Mouse (Mus musculus): ENCODE measurements around the gene Lrrc23.
"Not testable (repeated sequence)": the region's sequence is repeated elsewhere in the genome, so short reads cannot be mapped to it uniquely, and the experiment has no call there.

The Lrrc23 gene

GRCm38 (mm10) chr6:124807986-124808357, 28.4 kb upstream of the Lrrc23 start:
- DNase-seq (ENCODE audit: low read depth, low spot score) = no peak

GRCm38 (mm10) chr6:124807366-124807765, 27.8 kb upstream of the Lrrc23 start:
- DNase-seq (ENCODE audit: low read depth, low spot score) = no peak

- no peak for DNase-seq (ENCODE audit: low read depth, low spot score)
Measured at GRCm38 (mm10) chr6:124806446-124807140, 27.1 kb upstream of the Lrrc23 start.

GRCm38 (mm10) chr6:124805341-124806321, 26.1 kb upstream of the Lrrc23 start:
- peak; percentile 91 for DNase-seq (ENCODE audit: low read depth, low spot score)

- DNase-seq (ENCODE audit: low read depth, low spot score) = no peak
Measured at GRCm38 (mm10) chr6:124804341-124804740, 24.8 kb upstream of the Lrrc23 start.

GRCm38 (mm10) chr6:124803691-124804090, 24.2 kb upstream of the Lrrc23 start:
- DNase-seq (ENCODE audit: low read depth, low spot score) = not testable (repeated sequence)

- DNase-seq (ENCODE audit: low read depth, low spot score) = no peak
Measured at GRCm38 (mm10) chr6:124803061-124803460, 23.5 kb upstream of the Lrrc23 start.

- DNase-seq (ENCODE audit: low read depth, low spot score) = not testable (repeated sequence)
Measured at GRCm38 (mm10) chr6:124802400-124802799, 22.9 kb upstream of the Lrrc23 start.

GRCm38 (mm10) chr6:124796200-124796599, 16.7 kb upstream of the Lrrc23 start:
- DNase-seq (ENCODE audit: low read depth, low spot score) = no peak

GRCm38 (mm10) chr6:124795781-124796180, 16.3 kb upstream of the Lrrc23 start:
- DNase-seq (ENCODE audit: low read depth, low spot score) = no peak

GRCm38 (mm10) chr6:124791911-124792310, 12.4 kb upstream of the Lrrc23 start:
- DNase-seq (ENCODE audit: low read depth, low spot score) = no peak

- DNase-seq (ENCODE audit: low read depth, low spot score) = no peak
Measured at GRCm38 (mm10) chr6:124790121-124790520, 10.6 kb upstream of the Lrrc23 start.

GRCm38 (mm10) chr6:124789519-124789918, 10.0 kb upstream of the Lrrc23 start:
- peak; percentile 26 for DNase-seq (ENCODE audit: low read depth, low spot score)

- DNase-seq (ENCODE audit: low read depth, low spot score) = no peak
Measured at GRCm38 (mm10) chr6:124787722-124788121, 8.2 kb upstream of the Lrrc23 start.

GRCm38 (mm10) chr6:124786756-124787420, 7.4 kb upstream of the Lrrc23 start:
- DNase-seq (ENCODE audit: low read depth, low spot score) = no peak

GRCm38 (mm10) chr6:124782436-124782835, 2.9 kb upstream of the Lrrc23 start:
- peak; percentile 48 for DNase-seq (ENCODE audit: low read depth, low spot score)

GRCm38 (mm10) chr6:124780917-124781316, 1.4 kb upstream of the Lrrc23 start:
- no peak for DNase-seq (ENCODE audit: low read depth, low spot score)

GRCm38 (mm10) chr6:124779984-124780416, 473 bp upstream of the Lrrc23 start:
- DNase-seq (ENCODE audit: low read depth, low spot score) = no peak

- DNase-seq (ENCODE audit: low read depth, low spot score) = no peak
Measured at GRCm38 (mm10) chr6:124770511-124770910, 9.0 kb downstream of the Lrrc23 start.

GRCm38 (mm10) chr6:124770013-124770412, 9.5 kb downstream of the Lrrc23 start:
- DNase-seq (ENCODE audit: low read depth, low spot score) = no peak

- no peak for DNase-seq (ENCODE audit: low read depth, low spot score)
Measured at GRCm38 (mm10) chr6:124769101-124769765, 10.3 kb downstream of the Lrrc23 start, which contains the start of gene Eno2. Gene Eno2 (minus strand): TSS chr6:124769673.
